Mouse (Mus musculus) liver, embryonic 15.5 days (tissue): ENCODE data around the gene Det1. TPM values are rescaled to one million over a fixed set of nuclear protein-coding genes. Genes with fewer than 3 reads are reported as not detected.
A peak's percentile ranks its signal among the peaks of the same experiment; 100 is the strongest.

Experiments used
- ATAC-seq: fragments of 200-750 bp; cut with Nextera tagmentation; 2 replicates; pipeline ENCODE4 v1.8.0; 2017; ENCODE audit warnings: moderate number of reproducible peaks, mild to moderate bottlenecking, moderate library complexity; ENCODE audit not compliant: insufficient read depth
- H3K27ac ChIP-seq: fragments of 300-500 bp; sonication (generic); replicated peaks from 2 replicates; pipeline ENCODE4 v1.5.1; 2015; ENCODE audit warnings: mild to moderate bottlenecking, inconsistent platforms
- H3K27me3 ChIP-seq: fragments of 300-500 bp; sonication (generic); 2 replicates; pipeline ENCODE4 v1.6.1; 2015; ENCODE audit warnings: mild to moderate bottlenecking, inconsistent platforms
- H3K36me3 ChIP-seq: fragments of 300-500 bp; sonication (generic); replicated peaks from 2 replicates; pipeline ENCODE4 v1.6.1; 2015; ENCODE audit warnings: moderate library complexity, mild to moderate bottlenecking, inconsistent platforms
- H3K4me1 ChIP-seq: fragments of 300-500 bp; sonication (generic); replicated peaks from 2 replicates; pipeline ENCODE4 v1.6.1; 2015; ENCODE audit warnings: inconsistent platforms
- H3K4me2 ChIP-seq: fragments of 300-500 bp; sonication (generic); 2 replicates; pipeline ENCODE4 v1.6.1; 2015; ENCODE audit warnings: moderate library complexity, mild to moderate bottlenecking, inconsistent platforms
- H3K4me3 ChIP-seq: fragments of 300-500 bp; sonication (generic); replicated peaks from 2 replicates; pipeline ENCODE4 v1.5.1; 2015; ENCODE audit warnings: mild to moderate bottlenecking, inconsistent platforms
- H3K9ac ChIP-seq: fragments of 300-500 bp; sonication (generic); 2 replicates; pipeline ENCODE4 v1.6.1; 2015; ENCODE audit warnings: moderate library complexity, mild to moderate bottlenecking, inconsistent platforms
- H3K9me3 ChIP-seq: fragments of 300-500 bp; sonication (generic); replicated peaks from 2 replicates; pipeline ENCODE4 v1.6.1; 2016; ENCODE audit warnings: inconsistent platforms
- WGBS: fragments of 180-500 bp; shearing (Covaris S2); methylation state at CpG from one replicate; pipeline ENCODE4 v1.1.7; 2015; ENCODE audit warnings: mixed read lengths; ENCODE audit not compliant: insufficient replicate concordance; 5-methylcytosine and 5-hydroxymethylcytosine counted together
- polyA plus RNA-seq: library from polyadenylated mRNA; unstranded; fragments of >200 nt; fragmentation: Nextera tagmentation; extraction: Ambion mirVana; gene quantifications from 2 replicates; pipeline ENCODE4 v1.2.1, GENCODE M21; 2015

Gene Det1
- polyA plus RNA-seq, 1 experiment from 2014 or later, result 6.8 TPM

DNA sequence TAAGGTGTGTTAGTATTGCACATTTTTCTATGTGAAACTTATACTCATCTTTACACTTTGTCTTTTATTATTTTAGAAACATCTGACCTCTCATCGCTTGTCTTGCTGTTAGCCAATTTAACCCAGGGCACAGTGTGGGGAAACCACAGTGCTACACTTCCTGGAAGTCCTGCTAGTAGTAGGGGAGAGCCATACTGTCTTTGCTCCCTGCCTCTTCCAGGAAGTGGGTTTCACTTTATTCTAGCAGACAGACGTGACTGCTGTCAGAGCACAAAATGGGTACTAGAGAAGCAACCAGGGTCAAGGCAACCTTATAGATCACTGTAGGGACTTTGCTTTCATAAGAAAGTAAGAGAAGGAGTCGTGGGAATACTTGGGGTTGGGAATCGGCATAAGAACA, 7.0 kb upstream of the Det1 start:
- Histone ChIP-seq H3K4me2 (no peak overlapping the region), H3K4me1 (peaks cover 7% of the 10 kb centered on the region), H3K27ac (no peak overlapping the region), H3K9ac (no peak overlapping the region), H3K36me3 (no peaks in the 10 kb centered on the region), H3K27me3 (0 out of 2 replicates have a peak, but pooled peaks cover 3% of the 10 kb centered on the region), H3K4me3 (no peak overlapping the region), H3K9me3 (no peaks in the 10 kb centered on the region)
- WGBS, result 31% methylated on average over 4 of the region's 4 CpGs
- ATAC-seq, result no peak

DNA sequence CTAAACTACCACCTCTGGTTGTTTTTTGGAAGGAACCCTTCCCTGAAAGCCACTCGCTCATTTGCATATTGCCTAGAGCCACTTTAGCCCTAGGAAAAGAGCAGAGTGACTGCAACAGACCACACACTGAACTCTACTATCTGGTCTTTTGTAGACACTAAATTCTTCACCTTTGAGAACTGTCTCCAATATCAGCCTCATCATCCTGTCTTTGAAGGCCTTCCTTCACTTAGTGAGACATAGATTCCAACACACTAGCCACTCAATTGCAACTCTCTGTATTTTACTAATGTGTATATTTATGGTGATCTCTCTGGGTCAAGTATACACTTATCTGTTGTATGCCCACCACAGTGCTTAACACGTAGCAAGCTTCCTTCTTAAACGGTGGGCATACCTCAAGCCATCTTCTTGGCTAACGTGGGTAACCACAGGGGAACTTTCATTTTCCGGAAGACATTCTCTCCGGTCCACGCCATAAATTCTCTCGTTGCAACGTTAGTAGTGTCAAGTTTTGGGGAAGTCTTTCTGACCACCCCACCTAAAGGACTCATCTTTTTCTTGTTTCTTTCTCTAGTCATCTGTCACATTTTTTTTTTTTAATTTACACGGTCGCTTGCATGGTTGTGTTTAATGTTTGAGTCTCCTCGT, 872 bp downstream of the Det1 start:
- H3K27me3 ChIP-seq, result no peaks in the 10 kb centered on the region
- peak overlapping the region; percentile 80 for H3K27ac ChIP-seq
- H3K36me3 ChIP-seq, result peaks cover 29% of the 10 kb centered on the region
- WGBS, result 7% methylated on average over 12 of the region's 12 CpGs
- H3K4me1 ChIP-seq, result peaks cover 21% of the 10 kb centered on the region
- peak overlapping the region; percentile 85 for H3K4me2 ChIP-seq
- H3K9me3 ChIP-seq, result no peaks in the 10 kb centered on the region
- H3K9ac ChIP-seq, result peak overlapping the region; percentile 90
- ATAC-seq, result no peak
- H3K4me3 ChIP-seq, result peak overlapping the region; percentile 98

DNA sequence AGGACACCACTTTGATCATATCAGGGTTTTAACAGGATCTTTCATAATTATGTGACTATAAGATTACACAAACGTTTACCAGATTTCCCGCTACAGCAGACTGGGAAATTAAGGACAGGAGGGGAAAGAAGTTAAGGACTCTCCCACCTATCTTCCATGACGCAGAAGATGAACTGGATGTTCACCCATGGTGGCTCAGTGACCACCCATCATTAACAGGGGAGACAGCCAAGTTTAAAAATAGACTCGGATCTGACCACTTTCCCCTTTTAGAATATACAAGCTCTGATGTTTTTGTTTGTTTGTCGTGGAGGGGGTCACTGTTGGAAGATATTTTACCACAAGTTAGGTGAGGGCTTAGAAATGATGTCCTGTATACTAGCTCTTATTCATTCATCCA, 5.5 kb downstream of the Det1 start:
- no peak for ATAC-seq
- Histone ChIP-seq H3K36me3 (peaks cover 56% of the 10 kb centered on the region), H3K4me3 (no peak overlapping the region), H3K27me3 (no peaks in the 10 kb centered on the region), H3K4me1 (peaks cover 14% of the 10 kb centered on the region), H3K9me3 (no peaks in the 10 kb centered on the region), H3K4me2 (no peak overlapping the region), H3K9ac (no peak overlapping the region), H3K27ac (no peak overlapping the region)
- 68% methylated on average over 5 of the region's 5 CpGs for WGBS

DNA sequence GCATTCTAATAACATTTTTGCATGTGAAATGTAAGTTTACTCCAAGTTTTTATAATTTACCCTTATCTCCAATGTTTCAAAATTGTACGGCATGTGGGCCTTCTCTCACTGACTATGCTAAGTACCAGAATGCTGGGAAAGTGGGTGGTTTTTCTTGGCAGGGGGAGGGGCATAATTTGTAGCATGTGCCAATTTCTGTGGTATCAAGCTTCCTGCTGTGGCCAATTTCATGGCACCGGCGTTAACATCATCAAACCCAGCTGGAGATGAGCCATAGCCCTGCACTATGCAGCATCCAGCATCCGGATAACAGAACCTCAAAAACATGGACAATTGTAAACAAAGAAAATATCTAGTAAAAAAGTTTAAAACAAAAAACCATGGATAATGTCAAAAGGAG, 9.8 kb downstream of the Det1 start:
- no peak for ATAC-seq
- no peak overlapping the region for H3K27ac ChIP-seq
- 69% methylated on average over 4 of the region's 4 CpGs for WGBS
- no peak overlapping the region for H3K9ac ChIP-seq
- H3K27me3 ChIP-seq, result no peaks in the 10 kb centered on the region
- H3K4me3 ChIP-seq, result no peak overlapping the region
- H3K9me3 ChIP-seq, result no peaks in the 10 kb centered on the region
- no peak overlapping the region for H3K4me2 ChIP-seq
- peaks cover 45% of the 10 kb centered on the region for H3K36me3 ChIP-seq
- no peaks in the 10 kb centered on the region for H3K4me1 ChIP-seq

DNA sequence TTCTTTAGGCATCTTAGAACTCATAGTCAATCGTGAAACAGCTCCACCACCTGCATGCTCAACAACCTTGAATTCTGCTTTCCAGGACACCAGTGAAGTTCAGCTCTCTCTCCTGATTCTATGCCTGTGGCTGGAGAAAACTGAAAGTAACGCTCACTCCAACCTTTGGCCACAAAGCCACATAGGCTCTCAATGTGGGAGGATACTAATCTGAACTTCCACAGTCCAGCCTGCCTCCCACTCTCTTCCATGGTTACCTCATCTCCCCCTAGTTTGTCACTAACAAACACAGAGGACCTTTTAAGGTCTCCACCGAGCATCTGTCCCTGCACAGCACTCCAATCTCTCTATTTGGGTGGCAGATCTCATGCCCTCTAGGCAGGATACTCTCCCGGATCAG, 11.4 kb downstream of the Det1 start:
- H3K9ac ChIP-seq, result no peak overlapping the region
- H3K27ac ChIP-seq, result no peak overlapping the region
- ATAC-seq, result no peak
- H3K4me3 ChIP-seq, result no peak overlapping the region
- H3K36me3 ChIP-seq, result peaks cover 32% of the 10 kb centered on the region
- WGBS, result 73% methylated on average over 4 of the region's 4 CpGs
- H3K4me2 ChIP-seq, result no peak overlapping the region
- H3K27me3 ChIP-seq, result no peaks in the 10 kb centered on the region
- H3K9me3 ChIP-seq, result no peaks in the 10 kb centered on the region
- no peaks in the 10 kb centered on the region for H3K4me1 ChIP-seq

DNA sequence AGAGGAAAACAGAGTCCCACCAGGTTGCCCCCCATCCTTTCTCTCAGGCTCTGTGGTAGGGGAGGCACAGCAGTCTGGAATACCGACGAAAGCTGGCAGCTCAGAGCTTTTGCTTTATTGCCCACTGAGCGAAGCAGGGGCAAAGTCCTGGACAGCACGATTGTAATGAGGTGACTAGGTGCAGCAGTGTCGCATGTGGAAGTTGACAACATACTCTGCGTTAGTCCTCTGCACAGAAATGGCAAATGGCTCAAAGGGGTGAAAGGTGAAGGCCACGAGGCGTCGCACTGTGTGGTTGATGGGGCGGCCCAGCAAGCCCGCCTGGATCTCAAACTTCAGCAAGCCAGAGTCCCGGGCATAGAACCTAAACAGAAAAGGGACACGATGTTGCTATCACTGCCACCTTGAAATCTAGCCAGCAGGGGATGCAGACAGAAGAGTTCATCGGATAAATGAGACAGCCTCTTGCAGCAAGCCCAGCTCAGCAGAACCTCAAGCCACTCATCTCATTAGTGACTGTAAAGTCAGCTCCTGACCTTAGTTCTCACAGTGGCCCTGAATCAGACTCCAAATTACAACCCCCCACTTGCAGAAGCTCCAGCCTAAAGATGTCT, 19.2 kb downstream of the Det1 start:
- Histone ChIP-seq H3K9me3 (no peaks in the 10 kb centered on the region), H3K4me3 (no peak overlapping the region), H3K27me3 (no peaks in the 10 kb centered on the region), H3K4me1 (no peaks in the 10 kb centered on the region), H3K4me2 (no peak overlapping the region), H3K36me3 (peaks cover 44% of the 10 kb centered on the region), H3K27ac (no peak overlapping the region), H3K9ac (no peak overlapping the region)
- WGBS, result 74% methylated on average over 14 of the region's 14 CpGs
- no peak; the same call in 1 of the 2 replicates for ATAC-seq

DNA sequence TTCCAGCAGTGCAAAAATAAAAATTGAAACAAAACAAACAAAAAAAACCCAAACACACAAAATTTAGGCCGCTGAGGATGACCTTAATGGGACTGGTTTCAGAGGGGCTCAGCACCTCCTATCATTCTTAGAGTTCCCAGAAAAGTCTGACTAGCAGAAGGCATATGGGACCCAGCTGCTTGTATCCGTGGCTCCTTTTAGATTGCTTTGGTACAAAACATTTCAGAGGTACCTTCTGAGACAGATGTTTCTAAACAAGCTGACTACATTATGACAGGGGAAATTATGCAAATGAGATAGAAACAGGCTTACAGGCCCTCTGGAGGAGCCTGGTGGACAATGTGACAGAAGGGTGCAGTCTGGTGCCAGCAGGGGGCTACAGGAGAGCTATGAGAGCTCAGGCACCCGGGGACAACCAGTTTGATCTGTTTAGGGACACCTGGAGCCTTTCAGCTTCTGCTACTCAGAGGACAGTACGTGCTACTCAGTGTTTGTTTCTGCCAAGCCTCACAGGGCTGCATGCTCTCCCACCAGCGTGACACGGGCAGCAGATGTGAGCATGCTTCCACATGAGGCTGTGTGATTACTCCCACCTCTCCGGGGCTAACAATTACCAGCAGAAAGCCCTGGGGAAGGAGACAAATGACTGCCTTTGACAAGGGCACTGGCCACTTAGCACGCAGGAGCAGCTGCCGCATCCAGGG, 20.2 kb downstream of the Det1 start:
- H3K9ac ChIP-seq, result no peak overlapping the region

DNA sequence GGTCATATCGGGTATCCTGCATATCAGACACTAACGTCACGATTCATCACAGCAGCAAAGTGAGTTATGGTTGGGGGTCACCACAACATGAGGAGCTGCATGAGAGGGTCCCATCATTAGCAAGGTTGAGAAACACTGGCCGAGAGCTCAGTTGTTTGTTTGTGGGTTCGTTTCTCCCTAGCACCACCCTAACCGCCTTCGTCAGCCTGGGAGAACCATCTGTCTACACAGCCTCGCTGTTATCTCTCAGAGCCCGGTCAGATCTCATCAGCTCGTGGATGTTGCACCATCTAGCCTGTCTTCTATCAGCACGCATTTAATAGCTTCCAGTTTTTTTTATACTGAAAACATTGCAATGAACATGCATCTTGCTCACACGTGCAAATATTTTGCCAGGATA, 28.7 kb downstream of the Det1 start:
- H3K36me3 ChIP-seq, result no peaks in the 10 kb centered on the region
- no peak for ATAC-seq
- WGBS, result 39% methylated on average over 12 of the region's 12 CpGs
- no peak overlapping the region for H3K4me2 ChIP-seq
- H3K4me1 ChIP-seq, result peaks cover 16% of the 10 kb centered on the region
- H3K27me3 ChIP-seq, result no peaks in the 10 kb centered on the region
- H3K4me3 ChIP-seq, result no peak overlapping the region
- H3K27ac ChIP-seq, result no peak overlapping the region
- H3K9me3 ChIP-seq, result no peaks in the 10 kb centered on the region
- H3K9ac ChIP-seq, result no peak overlapping the region

More for the DNA sequence above, 20.2 kb downstream of the Det1 start:
- no peaks in the 10 kb centered on the region for H3K27me3 ChIP-seq
- H3K36me3 ChIP-seq, result peaks cover 44% of the 10 kb centered on the region
- no peaks in the 10 kb centered on the region for H3K4me1 ChIP-seq
- no peak overlapping the region for H3K4me3 ChIP-seq
- ATAC-seq, result no peak; the same call in 1 of the 2 replicates
- no peak overlapping the region for H3K4me2 ChIP-seq
- 69% methylated on average over 9 of the region's 9 CpGs for WGBS
- no peaks in the 10 kb centered on the region for H3K9me3 ChIP-seq
- no peak overlapping the region for H3K27ac ChIP-seq

DNA sequence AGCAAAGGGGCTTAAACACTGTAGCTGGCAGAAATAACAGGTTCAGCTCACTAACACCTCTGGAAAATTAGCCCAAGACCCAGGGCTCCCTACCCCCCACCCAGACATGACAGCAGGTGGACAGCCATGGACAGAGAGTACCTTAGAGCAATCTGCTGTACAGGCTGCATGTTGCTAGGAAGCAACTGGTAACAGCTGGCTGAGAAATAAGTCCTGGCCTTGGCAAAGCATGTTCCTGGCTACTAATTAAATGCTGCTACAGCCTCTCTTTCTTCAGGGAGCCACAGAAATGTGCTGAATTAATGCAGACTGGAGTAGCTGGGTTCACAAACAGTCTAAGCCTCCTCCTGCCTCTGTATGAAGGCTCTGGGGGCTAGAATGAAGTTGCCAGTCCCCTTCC, 32.3 kb downstream of the Det1 start:
- Histone ChIP-seq H3K27me3 (no peaks in the 10 kb centered on the region), H3K36me3 (no peaks in the 10 kb centered on the region), H3K4me1 (peaks cover 18% of the 10 kb centered on the region), H3K9me3 (no peaks in the 10 kb centered on the region), H3K4me3 (no peak overlapping the region), H3K4me2 (no peak overlapping the region), H3K9ac (no peak overlapping the region), H3K27ac (no peak overlapping the region)
- ATAC-seq, result no peak

DNA sequence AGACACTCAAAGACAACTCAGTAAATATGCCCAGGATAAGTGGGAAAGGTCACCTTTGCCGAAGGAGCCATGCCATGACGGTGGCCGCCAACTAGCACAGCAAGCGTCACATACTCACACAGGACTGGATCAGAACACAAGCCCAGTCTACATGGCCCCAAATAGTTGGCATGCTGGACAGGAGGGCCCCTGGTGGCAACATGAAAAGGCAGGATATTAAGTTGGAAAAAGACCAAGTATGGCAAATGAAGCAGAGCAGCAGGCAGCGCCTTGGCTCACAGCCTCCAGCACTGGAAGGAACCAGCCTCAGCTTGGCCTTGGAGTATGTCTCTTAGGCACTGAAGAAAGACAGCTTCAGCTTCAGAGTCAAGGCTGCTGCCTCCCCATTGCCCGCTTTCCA, 33.3 kb downstream of the Det1 start:
- 81% methylated on average over 6 of the region's 6 CpGs for WGBS
- Histone ChIP-seq H3K27ac (no peak overlapping the region), H3K27me3 (no peaks in the 10 kb centered on the region), H3K36me3 (no peaks in the 10 kb centered on the region), H3K4me1 (peaks cover 18% of the 10 kb centered on the region), H3K4me2 (no peak overlapping the region), H3K9ac (no peak overlapping the region), H3K9me3 (no peaks in the 10 kb centered on the region), H3K4me3 (no peak overlapping the region)
- ATAC-seq, result no peak

DNA sequence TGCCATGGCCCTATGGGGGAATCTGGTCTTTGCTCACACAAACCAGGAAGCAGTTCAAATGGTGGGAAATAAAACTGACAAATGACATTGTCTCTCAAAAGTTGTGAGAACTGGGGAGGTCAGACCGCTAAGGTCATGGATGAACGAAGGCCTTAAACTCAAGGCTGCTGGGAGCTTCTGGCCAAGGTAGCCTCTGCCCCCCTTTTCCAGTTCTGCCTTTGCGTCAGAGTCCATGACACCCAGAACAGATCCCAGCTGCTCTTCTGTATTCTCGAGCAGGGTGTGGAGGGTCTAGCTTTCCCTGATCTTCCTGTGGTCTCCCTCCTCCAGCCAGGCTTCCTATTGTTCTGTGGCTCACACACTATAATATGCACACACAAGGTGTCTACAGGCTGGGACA, 39.9 kb downstream of the Det1 start:
- WGBS, result 59% methylated on average over 4 of the region's 4 CpGs

More for the DNA sequence above, 39.9 kb downstream of the Det1 start:
- no peaks in the 10 kb centered on the region for H3K36me3 ChIP-seq
- no peak overlapping the region for H3K4me3 ChIP-seq
- no peak for ATAC-seq
- no peak overlapping the region for H3K9ac ChIP-seq
- H3K4me2 ChIP-seq, result no peak overlapping the region
- H3K4me1 ChIP-seq, result peaks cover 15% of the 10 kb centered on the region; the same call in 1 of the 2 replicates
- H3K27me3 ChIP-seq, result no peaks in the 10 kb centered on the region
- no peak overlapping the region for H3K27ac ChIP-seq
- H3K9me3 ChIP-seq, result no peaks in the 10 kb centered on the region
